Mouse (Mus musculus): Measurements from ENCODE around the gene Ptcd1. TPM values are rescaled to one million over a fixed set of nuclear protein-coding genes. Genes with fewer than 3 reads are reported as not detected.
"Not testable (repeated sequence)": the region's sequence is repeated elsewhere in the genome, so short reads cannot be mapped to it uniquely, and the experiment has no call there.

Ptcd1 gene
- total RNA-seq (2021), result 10 to 100 TPM; 22.6 to 29.2 TPM

DNA sequence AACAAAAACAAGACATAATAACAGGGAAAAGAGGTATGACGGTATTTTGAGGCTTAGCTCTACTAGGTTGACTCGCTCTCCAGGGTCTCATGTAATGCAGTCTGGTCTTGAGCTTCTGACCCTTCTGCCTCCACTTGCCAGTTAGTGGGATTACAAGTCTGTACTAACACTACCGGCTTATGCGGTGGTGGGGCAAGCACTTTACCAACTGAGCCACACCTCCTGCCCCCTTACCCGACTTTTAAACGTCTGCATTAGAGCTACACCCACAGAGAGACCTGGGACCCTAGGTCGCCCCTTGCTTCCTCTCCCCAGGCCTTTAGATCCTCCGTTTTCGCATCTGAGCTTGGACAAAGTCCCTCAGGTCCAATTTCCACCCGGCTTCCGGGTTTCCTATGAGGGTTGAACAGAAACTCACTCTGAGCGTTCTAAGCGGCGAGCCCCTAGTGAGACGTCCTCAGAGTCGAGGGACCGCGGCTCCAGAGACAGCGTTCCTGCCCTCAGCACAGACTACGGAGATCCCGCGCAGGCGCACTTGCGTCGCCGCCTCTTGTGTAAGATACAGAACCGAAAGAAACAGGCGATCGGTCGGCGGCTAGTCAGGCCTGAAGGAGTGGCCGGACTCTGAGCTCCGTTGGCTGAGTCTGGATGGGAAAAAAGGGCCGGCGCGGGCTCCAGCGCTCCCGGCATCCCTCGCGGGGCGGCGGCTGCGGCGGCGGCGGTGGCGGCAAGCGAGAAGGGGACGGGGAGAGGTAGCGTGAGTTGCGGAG is at the start of gene Ptcd1, which contains the start of gene Cpsf4:
Ptcd1 (minus strand) TSS at position 573 of the 770 bp plus-strand sequence.
Cpsf4 (plus strand) TSS at position 678 of the 770 bp plus-strand sequence.
- DNase-seq, result peak; percentile 99 to 100
- intact Hi-C loops (cut with DNase I), result loop anchor here (2.0 kb wide), 2 partner anchors 24 to 52 kb away; partner anchors contain the start of gene Arpc1b

DNA sequence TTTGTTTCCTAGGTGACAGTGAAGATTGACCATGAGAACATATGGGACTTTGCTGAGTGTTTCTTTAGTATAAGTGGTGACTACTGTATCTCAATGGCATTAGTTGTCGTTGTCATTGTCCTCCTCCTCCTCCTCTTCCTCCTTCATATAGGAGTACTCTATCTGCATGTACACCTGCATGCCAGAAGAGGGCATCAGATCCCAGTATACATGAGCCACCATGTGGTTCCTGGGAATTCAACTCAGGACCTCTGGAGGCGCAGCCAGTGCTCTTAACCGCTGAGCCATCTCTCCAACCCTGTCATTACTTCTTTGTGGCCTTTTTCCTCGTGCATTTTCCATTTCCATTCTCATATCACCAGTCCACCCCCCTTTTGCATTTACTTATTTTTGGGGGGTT is 47.8 kb upstream of the Ptcd1 start:
- no peak for DNase-seq
- intact Hi-C loops (cut with DNase I), result no loop called here

DNA sequence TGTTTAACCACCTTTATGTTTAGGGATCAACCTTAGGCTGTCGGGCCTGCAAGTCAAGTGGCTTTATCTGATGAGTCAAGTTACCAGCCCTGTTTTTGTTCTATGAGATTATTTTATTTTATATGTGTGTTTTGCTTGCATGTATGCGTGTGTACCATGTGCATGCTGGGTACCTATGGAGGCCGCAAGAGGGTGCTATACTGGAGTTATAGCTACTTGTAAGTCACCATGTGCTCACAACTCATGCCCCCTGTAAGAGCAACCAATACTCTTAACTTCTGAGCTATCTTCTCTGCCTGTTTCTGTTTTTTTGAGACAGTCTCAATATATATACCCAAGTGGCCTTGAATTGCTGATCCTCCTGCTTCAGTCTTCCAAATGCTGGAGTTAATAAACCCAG is 46.6 kb upstream of the Ptcd1 start:
- DNase-seq, result no peak
- intact Hi-C loops (cut with DNase I), result no loop called here

DNA sequence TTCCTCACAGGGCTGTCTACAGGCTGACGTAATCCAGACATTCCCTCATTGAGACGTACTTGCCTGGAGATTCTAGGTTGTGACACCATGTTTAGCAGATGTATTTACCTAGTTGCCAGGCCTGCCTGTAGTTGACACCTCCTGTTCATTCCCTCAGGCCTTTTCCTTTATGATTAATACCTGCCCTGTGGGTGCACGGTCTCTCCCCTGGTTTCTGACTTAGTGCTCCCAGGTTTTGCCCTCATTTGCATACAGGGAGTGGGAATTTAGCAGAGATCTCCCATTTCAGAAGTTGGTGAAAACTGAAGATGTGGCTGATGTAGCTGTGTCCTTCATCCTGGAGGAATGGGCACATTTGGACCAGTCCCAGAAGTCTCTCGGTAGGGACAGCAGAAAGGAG is 45.3 kb upstream of the Ptcd1 start:
- intact Hi-C loops (cut with DNase I), result no loop called here
- DNase-seq, result no peak

DNA sequence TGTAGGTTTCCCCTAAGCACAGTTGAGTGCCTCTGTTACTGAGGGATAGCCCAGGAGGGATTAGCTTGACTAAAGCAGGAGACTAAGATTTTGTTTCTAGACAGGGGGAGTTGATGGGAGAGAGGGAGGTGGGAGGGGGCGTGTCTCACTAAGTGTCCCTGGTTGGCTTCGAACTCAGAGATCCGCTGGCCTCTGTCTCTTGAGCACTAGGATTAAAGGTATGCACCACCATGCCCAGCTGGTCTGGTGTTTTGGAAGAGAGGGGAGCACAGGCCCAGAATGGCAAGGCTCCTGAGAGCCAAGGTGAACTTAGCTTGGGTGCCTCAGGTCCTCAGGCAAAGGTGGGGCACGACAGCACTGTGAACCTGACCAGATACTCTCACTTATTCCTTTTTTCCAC is 44.4 kb upstream of the Ptcd1 start:
- DNase-seq, result no peak
- intact Hi-C loops (cut with DNase I), result no loop called here

DNA sequence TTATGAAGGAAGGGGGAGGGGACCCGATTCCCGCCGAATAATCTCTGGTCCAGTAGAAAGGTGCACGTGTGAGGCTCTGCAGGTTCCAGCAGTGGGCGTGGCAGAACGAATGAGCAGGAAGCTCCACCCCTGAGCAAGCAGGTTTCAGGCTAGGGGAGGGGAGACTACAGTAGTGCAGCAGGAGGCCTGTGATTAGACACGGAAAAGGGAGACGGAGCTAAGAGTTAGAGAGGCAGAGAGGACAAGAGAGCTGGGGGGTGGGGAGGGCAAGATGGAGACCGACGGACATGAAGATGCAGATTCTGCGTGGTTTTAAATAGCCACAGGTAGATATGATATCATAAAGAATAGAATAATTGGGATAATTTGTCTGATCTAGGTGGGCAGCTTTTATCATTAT is 41.5 kb upstream of the Ptcd1 start:
- DNase-seq; intact Hi-C loops (cut with DNase I): not testable (repeated sequence)

DNA sequence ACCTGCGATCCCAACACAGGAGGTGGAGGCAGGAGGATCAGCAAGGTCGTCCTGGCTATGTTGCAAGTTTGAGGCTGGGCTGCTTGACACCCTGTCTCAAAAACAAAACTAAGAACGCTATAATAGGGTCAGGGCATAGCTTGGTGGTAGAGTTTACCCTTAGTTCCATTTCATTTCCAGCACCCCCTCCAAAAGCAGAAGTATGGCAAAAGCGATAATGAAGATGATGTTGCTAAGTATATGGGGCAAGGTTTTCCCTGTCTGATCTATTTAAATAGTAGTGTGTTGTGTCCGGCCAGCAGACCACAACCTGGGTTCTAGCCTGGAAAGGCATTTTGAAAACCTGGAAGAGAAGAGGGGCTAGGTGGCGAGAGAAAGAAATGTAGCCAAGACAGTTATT is 41.0 kb upstream of the Ptcd1 start:
- intact Hi-C loops (cut with DNase I), result no loop called here

DNA sequence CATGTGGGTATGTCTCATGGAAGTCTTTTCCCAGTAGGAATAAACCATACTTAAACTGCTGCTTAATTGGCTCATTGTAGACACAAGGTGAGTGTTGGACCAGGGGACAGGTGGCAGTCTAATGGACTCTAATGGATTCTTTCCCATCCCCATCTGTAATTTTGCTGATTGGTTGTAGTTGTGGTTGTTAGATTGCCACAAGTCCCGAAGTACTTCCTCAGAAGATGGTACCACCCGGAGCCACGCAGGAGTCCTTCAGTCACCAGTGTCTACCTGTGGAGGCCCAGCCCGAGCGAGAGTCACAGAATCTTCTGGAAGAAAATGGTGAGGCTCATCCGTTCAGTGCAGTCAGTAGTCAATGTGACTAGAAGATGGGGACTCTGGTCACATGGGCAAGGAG is 40.5 kb upstream of the Ptcd1 start:
- DNase-seq, result no peak
- intact Hi-C loops (cut with DNase I), result no loop called here

More for the DNA sequence above, 41.0 kb upstream of the Ptcd1 start:
- no peak for DNase-seq

DNA sequence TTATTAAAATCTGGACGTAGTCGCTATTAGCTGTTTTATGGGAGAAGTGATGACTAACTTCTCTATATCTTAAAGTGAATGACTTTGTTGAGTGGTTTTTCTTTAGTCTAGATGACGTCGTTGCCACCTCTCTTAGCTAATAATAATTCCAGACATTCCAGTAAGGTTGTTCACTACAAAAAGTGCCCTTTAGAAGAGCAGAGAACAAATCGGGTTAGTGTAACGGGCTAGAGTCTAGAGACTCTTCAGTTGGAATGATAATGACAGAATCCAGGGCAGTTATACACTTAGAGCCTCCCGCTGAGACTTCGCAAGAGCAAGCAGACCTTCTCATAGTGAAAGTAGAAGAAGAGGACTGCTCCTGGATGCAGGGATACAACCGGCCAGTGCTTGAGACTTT is 38.1 kb upstream of the Ptcd1 start:
- DNase-seq, result peak; percentile 30 to 37
- intact Hi-C loops (cut with DNase I), result loop anchor here (2.0 kb wide), 1 partner anchor 26 kb away; the partner anchor contains the start of gene Zfp655

DNA sequence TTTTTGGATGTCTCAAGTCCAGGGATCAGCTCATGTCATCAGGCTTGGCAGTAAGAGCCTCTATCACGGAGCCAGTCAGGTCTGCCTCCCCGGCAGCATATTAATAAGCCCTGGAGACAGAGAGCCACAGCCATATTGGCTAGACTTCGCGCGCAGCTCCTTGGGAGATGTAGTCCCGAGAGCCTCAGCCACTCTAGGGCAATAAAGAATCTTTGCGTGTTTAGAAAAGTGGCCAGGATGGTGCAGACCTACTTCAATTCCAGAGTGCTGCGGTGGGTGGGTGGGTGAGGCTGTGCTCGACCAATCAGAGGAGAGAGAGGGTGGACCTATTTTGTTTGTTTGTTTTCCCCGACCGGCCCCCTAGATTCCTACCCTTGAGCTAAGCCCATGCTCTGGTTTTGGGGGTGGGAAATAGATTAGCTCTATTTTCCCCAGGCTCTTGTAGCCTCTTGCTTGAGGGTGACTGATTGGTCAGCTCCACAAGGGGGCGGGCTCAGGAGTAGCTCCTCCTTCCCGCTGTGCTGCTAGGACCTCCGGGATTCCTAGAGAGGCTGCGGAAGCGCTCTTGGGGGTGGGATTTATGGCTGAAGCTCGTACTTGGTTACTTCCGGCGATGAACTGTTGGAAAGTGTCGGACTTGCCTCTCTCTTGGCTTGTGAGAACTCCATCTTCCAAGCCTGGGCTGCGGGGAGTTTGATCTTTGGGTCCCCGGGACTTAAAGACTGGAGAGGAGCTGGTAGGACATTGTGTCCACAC is 37.2 kb upstream of the Ptcd1 start, which contains the start of gene Zkscan5:
Zkscan5 (plus strand) TSS at position 627 of the 756 bp plus-strand sequence.
- intact Hi-C loops (cut with DNase I), result loop anchor here (2.0 kb wide), 1 partner anchor 27 kb away; the partner anchor contains the start of gene Zfp655
- peak; percentile 99 for DNase-seq

DNA sequence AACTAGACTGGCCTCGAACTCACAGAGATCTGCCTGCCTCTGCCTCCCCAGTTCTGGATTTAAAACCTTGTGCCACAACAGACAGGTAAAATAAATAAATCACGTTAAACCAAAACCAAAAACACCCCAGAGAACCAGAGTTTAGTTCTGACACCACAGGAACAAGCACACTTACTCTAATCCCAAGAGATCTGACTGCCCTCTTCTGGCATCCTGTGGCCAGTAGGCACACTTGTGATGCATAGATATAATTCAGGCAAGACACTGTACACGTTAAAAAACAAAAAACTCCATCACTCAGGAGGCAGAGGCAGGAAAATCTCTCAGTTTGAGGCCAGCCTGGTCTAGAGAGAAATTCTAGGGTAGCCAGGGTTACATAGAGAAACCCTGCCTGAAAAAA is 35.5 kb upstream of the Ptcd1 start:
- DNase-seq, result no peak
- intact Hi-C loops (cut with DNase I), result no loop called here

DNA sequence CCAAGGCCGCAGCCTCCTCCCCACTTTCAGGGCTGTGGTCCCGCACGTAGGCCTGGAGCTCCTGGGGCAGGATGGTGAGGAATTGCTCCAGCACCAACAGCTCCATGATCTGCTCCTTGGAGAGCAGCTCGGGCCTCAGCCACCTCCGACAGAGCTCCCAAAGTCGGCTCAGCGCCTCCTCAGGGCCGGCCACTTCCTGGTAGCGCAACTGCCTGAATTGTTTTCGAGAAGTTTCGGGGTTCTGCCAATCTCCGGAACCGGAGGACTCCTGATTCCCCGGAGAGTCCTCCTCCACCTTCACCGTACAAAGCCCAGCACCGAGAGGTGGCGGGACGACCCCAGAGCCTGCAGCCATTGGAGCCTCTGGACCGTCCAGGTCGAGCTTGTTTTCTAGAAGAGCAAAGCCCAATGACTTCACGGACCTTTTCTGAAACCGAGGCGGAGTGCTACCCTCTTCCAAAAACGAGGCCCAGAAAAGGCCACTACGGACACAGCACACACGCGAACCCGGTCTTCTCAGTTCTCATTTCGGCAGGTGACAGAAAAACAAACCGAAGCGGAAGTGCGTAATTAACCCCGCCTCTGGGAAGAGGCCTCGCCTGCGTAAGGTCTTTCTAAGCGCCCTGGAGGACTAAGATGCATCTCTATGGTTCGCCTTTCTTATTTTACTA is 34.5 kb upstream of the Ptcd1 start, which contains the start of gene Zkscan14:
Zkscan14 (minus strand) TSS at position 548 of the 671 bp plus-strand sequence.
- intact Hi-C loops (cut with DNase I), result no loop called here

DNA sequence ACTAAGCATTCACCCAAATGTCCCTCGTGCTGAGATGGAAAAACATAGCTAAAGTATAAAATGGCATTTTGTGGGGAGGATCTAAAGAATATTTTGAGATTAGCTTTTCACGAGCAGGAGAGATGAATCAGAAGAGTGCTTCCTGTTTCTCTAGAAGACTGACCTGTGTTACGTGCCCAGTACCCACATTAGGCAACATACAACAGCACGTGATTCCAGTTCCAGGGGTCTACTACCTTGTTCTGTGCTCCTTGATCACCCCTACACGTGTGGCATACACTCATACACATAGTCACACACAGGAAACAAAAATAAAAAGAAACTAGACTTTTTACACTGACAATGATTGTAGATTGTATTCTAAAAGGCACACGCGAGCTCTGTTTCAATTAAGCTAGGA is 33.5 kb upstream of the Ptcd1 start:
- intact Hi-C loops (cut with DNase I), result no loop called here
- DNase-seq, result no peak

More for the DNA sequence above, 34.5 kb upstream of the Ptcd1 start, which contains the start of gene Zkscan14:
- DNase-seq, result peak; percentile 81 to 85

DNA sequence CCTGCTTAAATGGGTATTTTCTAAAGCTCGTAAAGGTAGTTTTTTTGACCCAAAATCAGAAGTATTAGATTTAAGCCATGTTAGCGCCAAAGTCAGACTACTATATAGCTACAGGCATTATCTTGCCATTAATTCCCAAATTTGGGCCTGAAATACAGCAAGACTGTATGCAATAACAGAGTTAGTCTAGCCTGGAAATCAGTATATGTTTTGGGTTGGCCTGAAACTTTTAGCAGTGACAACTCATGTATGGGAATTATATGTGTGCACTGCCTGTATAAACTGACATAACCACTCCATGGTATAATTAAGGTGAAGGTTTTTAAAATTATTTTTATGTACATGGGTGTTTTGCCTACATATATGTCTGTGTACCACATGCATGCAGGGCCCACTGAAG is 25.1 kb upstream of the Ptcd1 start, which contains the start of gene Atp5j2:
Atp5j2 (minus strand) TSS at position 101 of the 400 bp plus-strand sequence.
- no peak for DNase-seq
- intact Hi-C loops (cut with DNase I), result loop anchor here (2.0 kb wide), 1 partner anchor 25 kb away; the partner anchor contains the start of genes Cpsf4 and Ptcd1

DNA sequence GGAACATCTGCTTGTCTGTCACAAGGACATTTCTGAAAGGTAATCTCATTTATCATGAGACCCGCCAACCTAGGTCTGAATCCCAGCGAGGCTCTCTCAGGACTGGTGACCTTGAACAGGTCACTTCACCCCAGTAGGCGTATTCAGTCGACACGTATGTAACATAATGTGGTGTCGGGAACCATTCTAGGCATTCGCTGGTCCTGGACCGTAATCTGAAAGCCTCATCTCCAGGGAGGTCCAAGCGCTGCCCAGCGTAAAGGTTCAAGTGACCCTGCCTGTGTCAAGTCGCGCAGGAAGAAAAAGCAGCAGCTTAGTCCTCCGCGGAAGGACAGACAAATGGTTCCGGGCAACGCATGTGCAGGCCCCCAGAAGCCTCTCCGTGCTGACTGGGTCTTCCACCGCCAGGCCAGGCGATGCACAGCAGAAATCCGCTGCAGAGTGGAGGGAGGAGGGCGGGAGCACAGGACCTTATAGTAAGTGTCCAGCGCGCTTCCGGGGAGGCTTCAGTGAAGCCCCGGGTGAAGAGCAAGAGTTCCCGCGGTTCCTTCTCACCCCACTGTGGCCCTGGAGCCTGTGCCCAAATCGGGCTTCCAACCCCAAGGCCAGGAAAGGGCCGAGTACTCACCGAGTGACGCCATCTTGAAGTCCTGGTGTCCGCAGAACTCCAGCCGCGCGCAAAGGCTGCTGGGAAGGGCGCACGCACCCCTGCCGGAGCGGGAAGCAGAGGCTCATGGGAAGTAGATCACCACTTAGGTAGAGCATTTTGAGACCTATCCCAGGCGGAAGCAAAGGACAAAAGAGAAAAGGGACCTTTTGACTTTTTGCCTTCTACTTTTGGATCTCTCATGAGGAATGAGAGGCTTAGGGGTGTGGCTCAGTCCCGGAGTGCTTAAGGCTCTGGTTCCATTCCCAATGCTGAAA is 24.2 kb upstream of the Ptcd1 start:
- peak; percentile 95 for DNase-seq
- intact Hi-C loops (cut with DNase I), result loop anchor here (2.0 kb wide), 1 partner anchor 24 kb away; the partner anchor contains the start of genes Cpsf4 and Ptcd1

DNA sequence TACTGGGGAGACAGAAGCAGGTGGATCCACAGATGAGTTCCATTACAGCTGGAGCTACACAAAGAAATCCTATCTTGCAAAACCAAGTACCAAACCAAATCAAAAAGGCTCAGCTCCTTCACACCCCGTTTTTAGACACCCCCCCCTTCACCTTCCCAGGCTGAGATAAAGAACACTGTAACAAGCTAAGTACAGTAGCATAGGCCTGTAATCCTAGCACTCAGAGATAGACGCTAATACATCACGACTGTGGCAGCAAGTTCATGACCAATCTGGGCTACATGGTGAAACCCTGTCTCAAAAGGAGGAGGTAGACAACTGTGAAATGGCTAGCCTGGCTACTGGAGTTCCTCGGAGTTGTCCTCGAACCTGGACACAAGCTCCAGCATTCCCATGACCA is 23.5 kb upstream of the Ptcd1 start:
- no peak for DNase-seq
- intact Hi-C loops (cut with DNase I), result loop anchor here (2.0 kb wide), 1 partner anchor 24 kb away; the partner anchor contains the start of genes Cpsf4 and Ptcd1

DNA sequence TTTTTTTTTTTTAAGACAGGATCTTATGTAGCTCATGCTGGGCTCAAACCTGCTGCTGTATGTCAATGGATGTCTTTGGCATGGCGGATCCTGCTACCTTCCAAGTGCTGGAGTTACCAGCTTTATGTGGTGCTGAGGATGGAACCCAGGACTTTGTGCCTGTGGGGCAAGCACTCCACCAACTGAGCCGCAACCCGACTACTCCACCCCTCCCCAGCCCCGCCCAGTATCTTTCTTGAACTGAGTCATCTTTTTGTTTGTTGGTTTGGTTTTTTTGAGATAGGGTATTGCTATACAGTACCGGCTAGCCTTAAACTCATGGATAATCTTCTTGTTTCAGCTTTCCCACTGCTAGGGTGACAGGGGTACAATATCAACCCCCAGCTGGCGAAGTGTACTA is 22.5 kb upstream of the Ptcd1 start:
- intact Hi-C loops (cut with DNase I), result no loop called here
- no peak for DNase-seq

DNA sequence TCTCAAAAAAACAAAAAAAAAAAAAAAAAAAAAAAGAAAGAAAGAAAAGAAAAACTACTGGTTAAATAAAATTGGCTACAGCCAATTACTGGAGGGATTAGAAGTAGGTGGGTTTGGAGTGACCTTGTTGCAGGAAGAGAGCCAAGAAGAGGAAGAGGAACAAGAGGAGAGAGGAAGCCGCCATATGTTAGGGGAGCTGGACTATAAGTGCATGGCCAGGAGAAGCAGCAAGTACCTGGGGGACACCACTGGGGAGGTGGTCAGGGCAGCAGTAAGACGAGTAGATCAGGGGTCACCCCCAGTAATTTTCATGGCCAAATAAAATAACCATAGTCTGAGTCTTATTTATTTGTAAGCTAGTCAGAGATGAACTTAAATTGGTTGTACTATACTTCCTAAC is 18.3 kb upstream of the Ptcd1 start:
- no peak for DNase-seq
- intact Hi-C loops (cut with DNase I), result no loop called here

DNA sequence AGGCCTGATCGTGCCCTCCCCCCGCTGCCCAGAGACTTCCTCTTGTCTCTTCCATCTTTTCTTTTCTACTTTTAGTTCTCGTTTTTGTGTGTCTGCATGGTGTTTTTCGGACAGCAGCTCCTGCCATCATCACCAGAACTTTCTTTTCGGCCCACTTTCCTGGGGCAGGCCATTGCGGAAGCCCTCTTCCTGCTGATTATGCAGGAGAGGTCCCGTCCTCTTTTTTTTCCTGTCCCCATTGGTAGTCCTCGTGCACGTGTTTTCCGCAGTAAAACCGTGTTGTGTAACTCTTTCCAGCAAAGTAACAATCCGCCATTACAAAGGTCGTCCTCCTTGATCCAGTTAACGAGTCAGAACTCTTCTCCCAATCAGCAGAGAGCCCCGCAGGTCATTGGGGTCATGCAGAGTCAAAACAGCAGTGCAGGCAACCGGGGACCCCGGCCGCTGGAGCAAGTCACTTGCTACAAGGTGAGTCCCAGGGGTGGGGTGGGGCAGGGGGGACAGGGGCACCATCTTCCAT is 11.6 kb upstream of the Ptcd1 start:
- no peak for DNase-seq
- intact Hi-C loops (cut with DNase I), result no loop called here

Data from heart, postnatal 10 days (tissue).